In the genomic region with DNA sequence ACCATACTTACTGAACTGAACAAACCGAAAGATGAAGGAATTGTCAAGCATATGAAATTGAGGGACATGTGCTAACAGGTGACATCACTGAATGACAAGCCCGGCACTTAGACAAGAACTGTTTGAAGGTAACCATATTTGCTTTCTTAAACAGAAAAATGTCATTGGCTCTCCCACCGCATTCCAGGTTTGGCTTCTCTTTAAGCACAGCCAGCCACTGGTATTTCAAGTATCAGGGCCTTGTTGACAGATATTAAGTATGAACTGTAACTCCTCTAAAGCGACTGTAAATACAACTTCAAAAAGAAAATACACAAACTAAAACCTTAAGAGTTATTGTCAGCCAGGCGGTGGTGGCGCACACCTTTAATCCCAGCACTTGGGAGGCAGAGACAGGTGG, we compare ENCODE assay signal across 25 mouse cellular contexts. TPM values are rescaled to one million over a fixed set of nuclear protein-coding genes. Genes with fewer than 3 reads are reported as not detected.
A peak's percentile ranks its signal among the peaks of the same experiment; 100 is the strongest.
DNase-seq lines count a peak whose midpoint lies in the region; ATAC-seq and TF ChIP-seq lines count a peak whose summit lies in the region.
"Had no signal": no experiment of that assay in that cellular context is flagged by ENCODE, and none has a peak within 500 bp of the region (broad histone marks: within the 10 kb centered on the region; RNA-seq: fewer than 3 reads in every experiment).

No protein-coding gene starts in this region.

- peaks cover 26% of the 10 kb centered on the region for H3K4me1 ChIP-seq in heart, adult 2 months (ENCODE audit: control insufficient read depth, insufficient read depth, low read length)
- peaks cover 55% of the 10 kb centered on the region for H3K4me1 ChIP-seq in heart, postnatal 0 days (ENCODE audit: control insufficient read depth, insufficient read depth)
- peaks cover 58% of the 10 kb centered on the region for H3K4me1 ChIP-seq in liver, embryonic 15.5 days (replicated peaks)

- H3K4me3 ChIP-seq in heart, adult 2 months, result no peak overlapping the region
- H3K4me3 ChIP-seq in heart, postnatal 0 days (ENCODE audit: low read depth, low read length), result no peak overlapping the region
- H3K4me3 ChIP-seq in liver, embryonic 15.5 days (replicated peaks), result no peak overlapping the region
- H3K4me3 ChIP-seq: embryonic facial prominence, embryonic 12.5 days; erythroblast, embryonic 14.5 days; forebrain, embryonic 13.5 days; hindbrain, embryonic 15.5 days; intestine, embryonic 15.5 days; left cerebral cortex, adult 2 months; megakaryocyte, embryonic 14.5 days had no signal

- H3K27me3 ChIP-seq in heart, adult 2 months (ENCODE audit: control insufficient read depth, insufficient read depth, low read length), result no peaks in the 10 kb centered on the region
- no peaks in the 10 kb centered on the region for H3K27me3 ChIP-seq in heart, postnatal 0 days (ENCODE audit: control insufficient read depth, insufficient read depth, low read length)
- H3K27me3 ChIP-seq in liver, embryonic 15.5 days, result no peaks in the 10 kb centered on the region
- H3K27me3 ChIP-seq: embryonic facial prominence, embryonic 12.5 days; forebrain, embryonic 13.5 days; hindbrain, embryonic 15.5 days; intestine, embryonic 15.5 days; megakaryocyte, embryonic 14.5 days had no signal

- DNase-seq in heart, adult 2 months, result no peak
- DNase-seq in heart, postnatal 10 days, result no peak
- no peak for DNase-seq in heart, postnatal 0 days (ENCODE audit: low spot score)
- DNase-seq in heart, postnatal 36 days, result no peak
- peak; percentile 56 for DNase-seq in lung, postnatal 25 days (ENCODE audit: low spot score)
- no peak for DNase-seq in gastrocnemius, postnatal 10 days
- DNase-seq in layer of hippocampus, postnatal 10 days (ENCODE audit: low spot score in 2 of 2), result no peak
- DNase-seq: adrenal gland, postnatal 14 days; cerebellum, adult 11 months; cerebellum, postnatal 10 days; kidney, adult 9 months; kidney, postnatal 36 days; left cerebral cortex, postnatal 4 days; right cerebral cortex, postnatal 14 days; spleen, adult 18-20 months; thymus, postnatal 4 days had no signal

- no peak for TF ChIP-seq EP300 in heart, adult 2 months (IDR thresholded peaks at IDR 0.05; ENCODE audit: insufficient read depth, low read depth, low read length)
- no peak for TF ChIP-seq EP300 in heart, postnatal 0 days (IDR thresholded peaks at IDR 0.05; ENCODE audit: low read depth)

- intact Hi-C loops in heart, adult 2 months (cut with DNase I), result no loop called here
- intact Hi-C loops in heart, postnatal 10 days (cut with DNase I), result no loop called here
- intact Hi-C loops in heart, postnatal 36 days (cut with DNase I), result no loop called here

- no peak overlapping the region for H3K9ac ChIP-seq in heart, adult 2 months (ENCODE audit: low read depth, low read length)
- no peak overlapping the region for H3K9ac ChIP-seq in heart, postnatal 0 days (replicated peaks; ENCODE audit: low read depth, low read length)
- no peak overlapping the region for H3K9ac ChIP-seq in liver, embryonic 15.5 days
- H3K9ac ChIP-seq: embryonic facial prominence, embryonic 12.5 days; forebrain, embryonic 13.5 days; hindbrain, embryonic 15.5 days; intestine, embryonic 15.5 days had no signal

- peak overlapping the region; percentile 21; the same call in 1 of the 2 replicates for H3K27ac ChIP-seq in heart, adult 2 months
- H3K27ac ChIP-seq in heart, postnatal 0 days (ENCODE audit: low read depth), result peak overlapping the region; percentile 76
- peak overlapping the region; percentile 41; the same call in 1 of the 2 replicates for H3K27ac ChIP-seq in liver, embryonic 15.5 days (replicated peaks)
- H3K27ac ChIP-seq: embryonic facial prominence, embryonic 12.5 days; forebrain, embryonic 13.5 days; hindbrain, embryonic 15.5 days; intestine, embryonic 15.5 days; left cerebral cortex, adult 2 months had no signal

- H3K4me2 ChIP-seq in heart, postnatal 0 days (ENCODE audit: low read depth, low read length), result peak overlapping the region; percentile 34
- no peak overlapping the region for H3K4me2 ChIP-seq in liver, embryonic 15.5 days
- H3K4me2 ChIP-seq: embryonic facial prominence, embryonic 12.5 days; forebrain, embryonic 13.5 days; hindbrain, embryonic 15.5 days; intestine, embryonic 15.5 days had no signal

- peaks cover 37% of the 10 kb centered on the region for H3K36me3 ChIP-seq in heart, adult 2 months (ENCODE audit: control insufficient read depth, insufficient read depth, low read length)
- H3K36me3 ChIP-seq in heart, postnatal 0 days (replicated peaks; ENCODE audit: control insufficient read depth, insufficient read depth, low read length), result no peaks in the 10 kb centered on the region
- no peaks in the 10 kb centered on the region for H3K36me3 ChIP-seq in liver, embryonic 15.5 days (replicated peaks)
- H3K36me3 ChIP-seq: embryonic facial prominence, embryonic 12.5 days; hindbrain, embryonic 15.5 days; intestine, embryonic 15.5 days had no signal

- no peaks in the 10 kb centered on the region for H3K9me3 ChIP-seq in heart, postnatal 0 days (replicated peaks; ENCODE audit: control insufficient read depth, low read length)
- H3K9me3 ChIP-seq in liver, embryonic 15.5 days (replicated peaks), result no peaks in the 10 kb centered on the region
- H3K9me3 ChIP-seq: embryonic facial prominence, embryonic 12.5 days; forebrain, embryonic 13.5 days; hindbrain, embryonic 15.5 days; intestine, embryonic 15.5 days; megakaryocyte, embryonic 14.5 days had no signal

- peaks cover 10% of the 10 kb centered on the region for H3K79me2 ChIP-seq in heart, adult 2 months (replicated peaks; ENCODE audit: control insufficient read depth, insufficient read depth, low read length)

- no peak for ATAC-seq in heart, postnatal 0 days (ENCODE audit: insufficient read depth, low read depth)
- ATAC-seq in liver, embryonic 15.5 days (ENCODE audit: insufficient read depth), result no peak
- ATAC-seq: CD4-positive, CD25-positive, alpha-beta regulatory T cell, adult 4 months; forebrain, embryonic 13.5 days; intestine, embryonic 15.5 days had no signal

- TF ChIP-seq POLR2A in heart, adult 2 months (IDR thresholded peaks at IDR 0.05; ENCODE audit: insufficient read depth, low read depth, low read length), result no peak

- TF ChIP-seq CTCF in heart, adult 2 months (IDR thresholded peaks at IDR 0.05), result no peak
- TF ChIP-seq CTCF in heart, postnatal 0 days (IDR thresholded peaks at IDR 0.05; ENCODE audit: low read depth), result no peak

- 56% methylated on average over 6 of the region's 6 CpGs for WGBS in heart, adult 2 months
- WGBS in heart, postnatal 0 days, result 43% methylated on average over 6 of the region's 6 CpGs
- 66% methylated on average over 6 of the region's 6 CpGs for WGBS in liver, embryonic 15.5 days (ENCODE audit: insufficient replicate concordance)

RNA-seq across cellular contexts. Expression of gene Akap11, which starts 4.3 kb away (rescaled TPM):
- total RNA-seq in heart, adult 2 months (2021), result 10 to 100 TPM; 31.2 to 35.5 TPM
- 6.1 and 13.1 TPM in 2 replicates for polyA plus RNA-seq in heart, adult 2 months (2012; rRNA removed)
- 10 to 100 TPM; 33.9 to 39.3 TPM for total RNA-seq in heart, postnatal 10 days (2021)
- 23.8 and 24.1 TPM in 2 replicates for total RNA-seq in heart, postnatal 0 days (2014; rRNA removed; ENCODE audit: low replicate concordance)
- 8.9 and 9.2 TPM in 2 replicates for polyA plus RNA-seq in heart, postnatal 0 days (2015; fragmentation: Nextera tagmentation; extraction: Ambion mirVana)
- 10 to 100 TPM; 29.3 to 34.0 TPM for total RNA-seq in heart, postnatal 36 days (2021)
- polyA plus RNA-seq in liver, embryonic 15.5 days (2015; fragmentation: Nextera tagmentation; extraction: Ambion mirVana), result 6.7 and 7.2 TPM in 2 replicates
- total RNA-seq in gastrocnemius, postnatal 10 days (2021), result 10 to 100 TPM; 30.2 to 36.8 TPM
- 100 to 1,000 TPM; 155 to 162 TPM for total RNA-seq in layer of hippocampus, postnatal 10 days (2021)

Comparison
In these comparisons a context has a peak if more than half of its experiments do, and no peak if none do; other contexts are left out.
1. H3K27ac ChIP-seq: peak in every context shown above with its lines; median percentile 76 in heart, postnatal 0 days; 41 in liver, embryonic 15.5 days; 21 in heart, adult 2 months.